Mouse (Mus musculus) layer of hippocampus, postnatal 36 days (tissue): Measurements from ENCODE around the gene Capzb. TPM values are rescaled to one million over a fixed set of nuclear protein-coding genes. Genes with fewer than 3 reads are reported as not detected.
A peak's percentile ranks its signal among the peaks of the same experiment; 100 is the strongest.

Experiments used
- DNase-seq, 2 experiments: peaks; one replicate each; pipeline ENCODE4 v3.0.0; 2022
- total RNA-seq, 2 experiments: library from RNA; stranded (reverse); gene quantifications; 2 replicates each; pipeline ENCODE4 v1.2.3; 2021

Capzb gene
- total RNA-seq: 100 to 1,000 TPM; 417 to 423 TPM

- peak; percentile 93 to 95 for DNase-seq
These were observed at the start of gene Capzb for GRCm38 (mm10) chr4:139192499-139193175. Gene Capzb, plus strand, starts transcription at chr4:139192899.

GRCm38 (mm10) chr4:139142985-139143384 lies 49.7 kb upstream of the Capzb start:
- no peak for DNase-seq

GRCm38 (mm10) chr4:139144577-139144976 lies 48.1 kb upstream of the Capzb start:
- no peak for DNase-seq

GRCm38 (mm10) chr4:139145156-139145555 lies 47.5 kb upstream of the Capzb start:
- no peak for DNase-seq

- DNase-seq: no peak
These were observed 45.9 kb upstream of the Capzb start for GRCm38 (mm10) chr4:139146760-139147159.

GRCm38 (mm10) chr4:139151370-139151769 lies 41.3 kb upstream of the Capzb start:
- DNase-seq: no peak

- DNase-seq: no peak
These were observed 38.0 kb upstream of the Capzb start for GRCm38 (mm10) chr4:139154576-139155307.

GRCm38 (mm10) chr4:139156538-139156937 lies 36.2 kb upstream of the Capzb start:
- DNase-seq: no peak

GRCm38 (mm10) chr4:139158350-139158749 lies 34.3 kb upstream of the Capzb start:
- DNase-seq: no peak

- no peak for DNase-seq
These were observed 31.6 kb upstream of the Capzb start for GRCm38 (mm10) chr4:139161076-139161475.

- DNase-seq: no peak
These were observed 28.6 kb upstream of the Capzb start for GRCm38 (mm10) chr4:139164082-139164481.

- no peak for DNase-seq
These were observed 27.4 kb upstream of the Capzb start for GRCm38 (mm10) chr4:139165259-139165658.

GRCm38 (mm10) chr4:139166244-139166643 lies 26.5 kb upstream of the Capzb start:
- no peak for DNase-seq

- no peak for DNase-seq
These were observed 25.6 kb upstream of the Capzb start for GRCm38 (mm10) chr4:139167107-139167506.

- no peak for DNase-seq
These were observed 23.5 kb upstream of the Capzb start for GRCm38 (mm10) chr4:139168985-139169747.

- no peak for DNase-seq
These were observed 22.9 kb upstream of the Capzb start for GRCm38 (mm10) chr4:139169748-139170279.

- DNase-seq: no peak
These were observed 17.4 kb upstream of the Capzb start for GRCm38 (mm10) chr4:139175061-139175971.

- DNase-seq: no peak
These were observed 16.7 kb upstream of the Capzb start for GRCm38 (mm10) chr4:139176023-139176422.

GRCm38 (mm10) chr4:139177921-139178320 lies 14.8 kb upstream of the Capzb start:
- no peak for DNase-seq

GRCm38 (mm10) chr4:139178377-139178776 lies 14.3 kb upstream of the Capzb start:
- DNase-seq: no peak

- no peak for DNase-seq
These were observed 13.5 kb upstream of the Capzb start for GRCm38 (mm10) chr4:139179218-139179617.
